7 mouse cellular contexts compared by ENCODE assay signal in the genomic region with DNA sequence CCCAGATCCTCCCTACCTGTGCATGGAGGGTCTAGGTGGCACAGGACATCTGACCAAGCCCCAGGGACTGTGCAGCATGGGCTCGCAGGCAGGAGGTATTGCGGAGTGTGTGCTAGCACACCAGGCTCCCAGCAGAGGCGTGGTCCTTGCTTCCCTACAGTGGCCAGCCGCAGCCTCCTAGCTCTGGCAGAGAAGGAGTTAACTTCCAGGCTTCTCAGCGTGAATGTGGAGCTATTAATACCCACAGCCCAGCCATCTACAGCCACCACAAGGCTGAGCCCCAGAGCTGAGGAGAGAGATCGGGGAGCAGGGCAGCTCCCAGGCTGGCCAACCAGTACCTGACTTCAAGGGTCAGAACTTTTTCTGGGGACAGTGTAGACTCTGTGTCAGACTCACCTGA. TPM values are rescaled to one million over a fixed set of nuclear protein-coding genes. Genes with fewer than 3 reads are reported as not detected.
A peak's percentile ranks its signal among the peaks of the same experiment; 100 is the strongest.
DNase-seq lines count a peak whose midpoint lies in the region; ATAC-seq lines count a peak whose summit lies in the region.

No protein-coding gene starts in this region.

- H3K4me3 ChIP-seq in intestine, embryonic 16.5 days (ENCODE audit: low read length): no peak overlapping the region; the same call in 1 of the 2 replicates

- ATAC-seq in intestine, embryonic 16.5 days: peak; percentile 18; the same call in 1 of the 2 replicates
- ATAC-seq in monocyte, adult 5-6 weeks (replicated peaks; ENCODE audit: insufficient number of reproducible peaks, low FRiP score, low TSS enrichment, poor library complexity, severe bottlenecking): no peak

- WGBS in intestine, embryonic 16.5 days: 4% methylated on average over 6 of the region's 6 CpGs

- no peaks in the 10 kb centered on the region for H3K36me3 ChIP-seq in intestine, embryonic 16.5 days (ENCODE audit: control insufficient read depth, insufficient read depth, low read length)

- peak overlapping the region; percentile 30; the same call in 1 of the 2 replicates for H3K9ac ChIP-seq in intestine, embryonic 16.5 days (ENCODE audit: low read depth, low read length)

- H3K9me3 ChIP-seq in intestine, embryonic 16.5 days (ENCODE audit: control insufficient read depth, low read length): no peaks in the 10 kb centered on the region

- H3K4me1 ChIP-seq in intestine, embryonic 16.5 days (ENCODE audit: control insufficient read depth, insufficient read depth, low read length): peaks cover 4% of the 10 kb centered on the region; the same call in 1 of the 2 replicates

- no peak overlapping the region for H3K27ac ChIP-seq in intestine, embryonic 16.5 days (ENCODE audit: low read length)

- peak; percentile 81 for DNase-seq in brain, adult 2 months (ENCODE audit: low read depth, low spot score)
- DNase-seq in cerebellum, adult 9-10 months: peak; percentile 80
- DNase-seq in gastrocnemius, postnatal 25 days: peak; percentile 41
- DNase-seq in thymus, postnatal 10 days (ENCODE audit: low spot score in 2 of 2): no peak
- no peak for DNase-seq in urinary bladder, postnatal 36 days (ENCODE audit: low spot score in 2 of 2)

- no peak overlapping the region for H3K4me2 ChIP-seq in intestine, embryonic 16.5 days (ENCODE audit: low read depth, low read length)

- H3K27me3 ChIP-seq in intestine, embryonic 16.5 days (replicated peaks; ENCODE audit: control insufficient read depth, insufficient read depth, low read length): no peaks in the 10 kb centered on the region

RNA-seq across cellular contexts. Expression of gene Sbk1, which starts 24.3 kb away (rescaled TPM):
- 10 to 100 TPM; 22.2 to 25.0 TPM for total RNA-seq in gastrocnemius, postnatal 25 days (2021)
- 7.1 and 8.9 TPM in 2 replicates for polyA plus RNA-seq in intestine, embryonic 16.5 days (2015; fragmentation: Nextera tagmentation; extraction: Ambion mirVana)
- 15.4 to 20.7 TPM (median 16.7 TPM) in 3 replicates for total RNA-seq in monocyte, adult 5-6 weeks (2017)

RNA-seq across cellular contexts. Expression of gene Xpo6, which starts 47.8 kb away (rescaled TPM):
- 10 to 100 TPM; 15.8 to 16.0 TPM for total RNA-seq in gastrocnemius, postnatal 25 days (2021)
- 27.3 and 28.2 TPM in 2 replicates for polyA plus RNA-seq in intestine, embryonic 16.5 days (2015; fragmentation: Nextera tagmentation; extraction: Ambion mirVana)
- 62.9 to 79.9 TPM (median 73.8 TPM) in 3 replicates for total RNA-seq in monocyte, adult 5-6 weeks (2017)

Comparison
In these comparisons a context has a peak if more than half of its experiments do, and no peak if none do; other contexts are left out.
1. DNase-seq: peak in brain, adult 2 months (single experiment), cerebellum, adult 9-10 months (single experiment) and gastrocnemius, postnatal 25 days (single experiment); none in thymus, postnatal 10 days (0 of 2) and urinary bladder, postnatal 36 days (0 of 2).